Mouse (Mus musculus): ENCODE data around the gene Bicdl1.
"Not testable (repeated sequence)": the region's sequence is repeated elsewhere in the genome, so short reads cannot be mapped to it uniquely, and the experiment has no call there.

Gene Bicdl1

DNA sequence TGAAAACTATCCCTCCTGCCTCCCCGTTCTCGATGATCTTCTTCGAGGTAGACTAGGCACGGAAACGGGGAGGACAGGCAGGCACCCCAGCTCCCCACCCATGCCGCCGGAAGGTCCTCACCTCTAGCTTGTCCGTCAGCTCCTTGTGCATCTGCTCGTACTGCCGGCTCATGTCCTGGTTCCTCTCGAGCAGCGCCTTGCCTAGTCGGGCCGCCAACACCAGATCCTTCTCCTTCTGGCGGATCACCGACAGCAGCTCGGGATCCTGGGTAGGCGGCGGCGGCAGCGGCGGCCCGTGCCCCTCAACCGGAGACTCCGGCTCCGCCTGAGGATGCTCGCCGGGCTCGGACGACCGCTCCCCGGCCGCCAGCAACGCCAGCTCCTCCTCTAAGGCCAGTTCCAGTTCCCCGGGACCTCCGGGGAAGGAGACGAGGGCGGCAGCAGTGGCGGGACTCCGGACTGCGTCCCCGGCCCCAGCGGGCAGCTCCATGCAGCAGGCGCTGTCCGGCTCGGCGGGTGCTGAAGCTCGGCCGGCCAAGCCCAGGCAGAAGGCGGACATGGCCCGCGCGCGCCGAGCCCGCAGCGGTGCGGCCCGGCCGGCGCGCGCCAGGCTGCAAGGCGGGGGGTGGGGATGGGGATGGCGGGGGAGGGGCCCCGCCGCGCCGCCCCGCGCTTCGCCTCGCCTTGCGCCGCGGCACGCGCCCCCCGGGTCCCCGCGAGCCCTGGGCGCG is at the start of gene Bicdl1:
Gene Bicdl1, minus strand, starts transcription at position 621 of the 731 bp plus-strand sequence.
- in situ Hi-C loops (cut with MboI; ENCODE audit: unreplicated experiment in 2 of 2) = no loop called here

DNA sequence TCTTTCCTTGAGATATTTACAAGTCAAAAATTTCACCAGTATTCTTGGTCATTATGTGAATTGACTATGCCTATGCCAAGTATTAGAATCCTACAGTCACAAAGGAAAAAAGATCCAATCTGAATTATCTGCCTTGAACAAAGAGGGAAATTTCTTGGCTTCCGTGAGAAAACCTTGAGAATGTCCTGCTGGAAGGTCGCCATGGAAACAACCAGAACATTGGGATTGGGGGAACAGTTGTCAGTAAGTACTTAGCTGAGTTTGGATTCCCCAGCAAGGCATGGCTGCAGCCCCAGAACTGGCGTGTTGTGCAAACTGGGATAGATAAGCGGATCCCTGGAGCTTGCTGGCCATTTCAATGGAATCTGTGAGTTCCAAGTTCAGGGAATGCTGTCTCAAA is 45.5 kb upstream of the Bicdl1 start:
- in situ Hi-C loops (cut with MboI; ENCODE audit: unreplicated experiment in 2 of 2) = no loop called here

DNA sequence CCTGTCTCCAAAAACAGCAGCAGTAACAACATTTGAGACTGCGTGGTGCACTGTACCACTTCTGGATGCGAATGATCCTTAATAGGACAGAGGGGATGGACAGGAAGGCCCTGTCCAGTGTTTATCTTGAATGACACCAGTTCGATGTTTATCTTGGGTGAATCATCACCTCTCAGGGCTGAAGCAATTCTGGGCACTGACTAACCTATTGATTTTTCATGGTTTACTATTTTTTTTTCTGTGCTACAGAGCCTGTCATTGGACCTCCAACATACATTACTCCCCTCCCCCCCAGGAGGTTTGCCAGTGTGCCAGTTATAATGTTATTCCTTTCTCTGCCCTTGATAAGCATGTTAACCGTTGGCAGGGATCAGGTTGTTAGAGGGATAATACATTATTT is 43.9 kb upstream of the Bicdl1 start:
- in situ Hi-C loops (cut with MboI; ENCODE audit: unreplicated experiment in 2 of 2) = no loop called here

DNA sequence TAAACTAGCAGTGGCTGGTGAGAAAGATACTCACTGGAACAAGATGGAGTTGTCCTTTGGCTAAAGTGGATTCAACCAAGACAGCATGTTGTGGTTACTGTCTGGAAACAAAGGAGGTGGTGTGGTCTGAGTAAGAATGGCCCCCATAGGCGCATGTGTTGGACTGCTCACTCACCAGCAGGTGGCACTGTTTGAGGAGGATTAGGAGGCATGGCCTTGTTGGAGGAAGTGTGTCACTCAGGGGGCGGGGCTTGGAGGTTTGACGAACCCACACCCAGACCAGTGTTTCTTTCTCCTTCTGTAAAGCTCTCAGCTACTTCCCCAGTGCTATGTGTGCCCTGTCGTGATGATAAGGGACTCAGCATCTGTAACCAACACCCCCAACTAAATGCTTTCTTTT is 38.6 kb upstream of the Bicdl1 start:
- in situ Hi-C loops (cut with MboI; ENCODE audit: unreplicated experiment in 2 of 2) = no loop called here

DNA sequence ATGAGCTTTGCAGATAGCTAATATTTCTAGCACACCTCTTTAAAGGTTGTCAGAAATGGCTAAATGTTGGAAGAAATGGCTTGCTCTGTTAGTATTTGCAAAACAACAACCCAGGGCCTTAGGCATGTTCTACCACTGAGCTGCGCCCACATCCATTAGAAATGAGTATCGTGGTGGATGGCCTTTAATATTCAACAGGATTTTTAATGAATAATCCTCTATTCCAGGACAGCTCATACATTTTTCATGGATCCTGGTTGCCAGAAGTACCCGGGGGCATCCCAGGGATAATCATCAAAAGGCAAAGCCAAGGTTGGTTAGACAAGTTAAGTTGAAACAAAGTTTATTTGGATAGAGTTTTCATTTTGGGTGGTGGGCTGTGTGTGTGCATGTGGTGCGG is 37.7 kb upstream of the Bicdl1 start:
- in situ Hi-C loops (cut with MboI; ENCODE audit: unreplicated experiment in 2 of 2) = no loop called here

DNA sequence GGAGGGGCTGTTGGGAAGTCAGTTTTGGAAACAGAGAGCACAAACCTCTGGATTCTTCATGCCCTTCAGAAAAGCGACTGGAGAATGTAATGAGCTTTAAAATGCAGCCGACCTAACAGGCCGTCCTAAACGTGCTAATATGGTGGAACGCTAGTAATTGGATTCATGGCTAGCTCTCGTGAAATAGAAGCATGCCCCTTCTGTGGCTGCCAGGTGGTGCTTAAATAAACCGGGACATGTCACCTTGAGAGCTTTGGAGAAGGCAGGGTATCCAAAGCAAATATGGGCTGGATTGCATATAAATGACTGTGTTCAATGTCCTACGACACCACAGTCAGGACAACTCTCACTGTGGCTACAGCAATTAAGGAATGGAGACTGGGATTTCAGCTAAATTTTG is 35.4 kb upstream of the Bicdl1 start:
- in situ Hi-C loops (cut with MboI; ENCODE audit: unreplicated experiment in 2 of 2) = no loop called here

DNA sequence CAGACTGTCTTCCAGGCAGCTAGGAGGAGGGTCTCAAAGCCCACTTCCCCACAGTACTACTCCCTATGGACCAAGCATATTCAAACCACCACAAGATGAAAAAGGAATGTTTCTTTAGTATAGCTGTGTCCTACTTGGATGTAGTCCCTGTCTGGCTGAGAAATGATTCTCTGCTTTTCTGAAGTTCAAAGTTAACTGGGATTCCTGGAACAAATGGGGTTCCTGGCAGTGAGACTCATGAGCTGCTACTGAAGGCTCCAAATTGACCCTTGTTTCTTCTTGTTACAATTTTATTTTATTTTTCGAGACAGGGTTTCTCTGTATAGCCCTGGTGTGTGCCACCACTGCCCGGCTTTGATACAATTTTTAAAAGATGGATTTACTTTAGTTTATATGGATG is 32.6 kb upstream of the Bicdl1 start:
- in situ Hi-C loops (cut with MboI; ENCODE audit: unreplicated experiment in 2 of 2) = no loop called here

DNA sequence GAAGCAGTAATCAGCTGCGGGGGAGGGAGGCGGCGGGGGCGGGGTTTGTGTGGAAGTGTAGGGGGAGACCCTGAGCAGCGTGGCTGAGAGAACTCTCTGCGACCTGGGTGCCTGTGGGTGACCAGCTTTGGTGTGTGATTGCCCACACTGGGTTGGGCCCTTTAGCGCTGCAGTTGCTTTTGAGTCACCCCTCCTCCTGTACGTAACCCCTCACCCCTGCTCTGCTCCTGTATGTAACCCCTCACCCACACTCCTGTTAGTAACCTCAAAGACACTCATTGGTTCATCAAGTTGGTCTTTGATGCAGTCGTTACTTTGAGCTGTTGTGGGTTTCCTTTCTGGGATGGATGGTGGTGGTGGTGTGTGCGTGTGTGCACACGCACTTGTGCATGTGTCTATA is 29.5 kb upstream of the Bicdl1 start:
- in situ Hi-C loops (cut with MboI; ENCODE audit: unreplicated experiment in 2 of 2) = no loop called here

DNA sequence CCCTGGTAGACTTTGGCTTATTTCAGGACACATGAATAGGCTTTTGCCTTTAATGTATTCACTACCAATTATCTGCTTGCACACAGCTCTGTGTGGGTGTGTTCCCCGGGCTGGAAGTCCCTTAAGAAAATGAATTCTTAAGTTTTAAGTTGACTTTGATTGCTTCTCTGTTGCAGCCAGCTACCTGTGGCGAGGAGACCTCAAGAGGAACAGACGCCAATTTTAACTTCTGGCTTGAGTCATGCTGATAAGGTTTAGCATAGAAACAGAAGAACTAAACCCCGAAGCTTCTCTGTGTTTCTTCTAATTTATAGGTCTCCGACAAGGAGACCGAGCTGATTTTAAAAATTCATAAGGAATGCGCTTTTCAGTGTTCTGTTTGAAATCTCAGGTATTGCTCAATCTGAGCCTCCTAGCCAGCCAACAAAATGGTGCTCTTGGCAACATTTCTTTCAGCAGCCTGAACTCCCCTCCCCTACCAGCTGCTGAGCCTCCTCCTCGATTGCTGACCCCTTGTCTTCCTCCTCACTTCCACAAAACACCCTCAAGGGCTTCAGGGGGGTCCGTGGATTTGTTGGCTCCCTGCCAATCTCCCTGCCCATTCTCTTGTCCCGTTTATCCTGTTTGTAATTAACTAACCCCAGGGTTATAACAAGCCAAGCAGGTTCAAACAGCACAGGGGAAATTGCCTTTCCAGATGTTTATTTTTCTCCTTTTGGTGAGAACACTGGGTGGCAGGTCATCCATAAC is 27.2 kb upstream of the Bicdl1 start:
- in situ Hi-C loops (cut with MboI; ENCODE audit: unreplicated experiment in 2 of 2) = no loop called here

DNA sequence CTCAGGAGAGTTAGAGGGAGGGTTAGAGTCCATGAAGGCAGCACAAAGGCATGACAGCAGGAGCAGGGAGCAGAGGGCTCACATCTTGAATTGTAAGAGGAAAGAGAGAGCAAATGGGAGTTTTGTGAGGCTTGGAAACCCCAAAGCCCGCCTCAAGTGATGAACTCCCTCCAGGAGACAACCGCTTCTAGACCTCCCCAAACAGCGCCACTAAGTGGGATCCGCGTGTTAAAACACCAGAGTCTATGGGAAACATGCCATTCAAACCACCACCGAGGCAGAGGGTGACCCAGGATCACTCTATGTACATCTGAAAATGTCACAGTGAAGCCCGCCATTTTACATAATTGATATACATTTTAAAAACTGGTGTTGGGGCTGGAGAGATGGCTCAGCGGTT is 26.1 kb upstream of the Bicdl1 start:
- in situ Hi-C loops (cut with MboI; ENCODE audit: unreplicated experiment in 2 of 2) = no loop called here

DNA sequence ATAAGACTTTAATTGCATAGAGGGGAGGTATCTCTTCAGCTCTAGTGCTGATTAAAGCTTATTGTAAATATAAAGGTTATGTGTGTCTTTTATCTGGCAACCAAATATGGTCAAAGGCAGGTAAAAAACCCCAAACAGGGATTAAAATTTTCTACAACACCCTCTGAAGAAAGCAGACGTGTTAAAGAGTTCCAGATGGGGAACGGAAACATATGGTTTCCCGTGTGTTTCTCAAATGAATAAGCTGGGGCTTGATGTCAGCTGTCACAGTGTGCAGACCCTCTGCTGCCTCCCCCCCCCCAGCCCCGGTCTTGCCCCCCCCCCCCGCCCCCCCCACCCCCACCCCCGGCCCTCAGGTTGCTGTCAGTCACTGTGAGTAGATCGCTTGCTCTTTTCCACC is 24.1 kb upstream of the Bicdl1 start:
- in situ Hi-C loops (cut with MboI; ENCODE audit: unreplicated experiment in 2 of 2) = no loop called here

DNA sequence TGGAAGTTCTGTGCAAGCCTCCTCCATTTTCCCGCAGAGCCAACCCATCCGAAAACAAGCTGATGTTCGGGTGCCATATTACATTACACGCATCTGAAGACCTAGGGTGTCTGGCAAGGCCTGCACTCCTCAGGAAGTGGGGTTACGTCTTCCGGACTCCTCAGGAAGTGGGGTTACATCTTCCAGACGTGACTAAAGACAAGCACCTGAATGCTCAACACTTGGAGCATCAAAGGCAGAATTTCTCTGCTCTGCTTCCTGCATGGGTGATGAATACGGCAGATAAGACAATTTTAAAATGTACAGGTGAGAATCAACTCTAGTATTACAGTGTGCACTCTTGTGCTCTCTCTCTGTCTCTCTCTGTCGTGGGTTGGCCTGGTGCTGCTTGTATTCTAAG is 23.4 kb upstream of the Bicdl1 start:
- in situ Hi-C loops (cut with MboI; ENCODE audit: unreplicated experiment in 2 of 2) = no loop called here

DNA sequence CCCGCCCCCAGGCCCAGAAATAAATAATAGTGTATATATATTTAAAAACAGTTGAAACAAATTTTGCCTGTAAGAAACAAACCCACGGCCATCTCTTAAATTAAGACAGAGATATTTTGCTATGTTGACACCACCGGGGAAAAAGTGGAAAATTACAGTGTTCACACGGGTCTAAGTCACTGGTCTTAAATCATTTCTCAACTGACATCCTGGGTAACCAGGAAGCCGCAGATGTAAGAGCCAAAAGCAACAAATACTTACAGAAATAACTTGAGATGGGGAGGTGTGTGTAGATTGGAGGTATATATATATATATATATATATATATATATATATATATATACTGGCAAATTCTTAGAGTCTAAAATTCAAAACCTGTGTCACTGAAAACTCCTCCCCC is 21.5 kb upstream of the Bicdl1 start:
- in situ Hi-C loops (cut with MboI; ENCODE audit: unreplicated experiment in 2 of 2) = no loop called here

DNA sequence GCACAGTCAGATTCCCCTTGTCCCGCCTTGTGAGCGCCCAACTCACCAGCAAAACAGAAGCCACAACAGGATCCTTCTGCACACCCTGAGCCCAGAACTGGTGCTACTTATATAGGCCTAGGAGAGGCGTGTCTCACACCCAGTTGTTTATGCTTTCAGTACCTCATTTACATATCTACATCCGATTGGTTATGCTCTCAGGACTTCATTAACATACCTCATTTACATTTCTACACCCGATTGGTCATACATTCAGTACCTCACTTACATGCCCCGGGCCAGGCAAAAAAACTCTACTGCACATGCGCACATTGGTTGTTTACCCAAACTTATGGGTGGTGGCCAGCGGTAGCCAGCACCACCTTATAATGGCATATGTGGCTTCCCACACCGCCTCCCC is 20.5 kb upstream of the Bicdl1 start:
- in situ Hi-C loops (cut with MboI; ENCODE audit: unreplicated experiment in 2 of 2) = not testable (repeated sequence)

DNA sequence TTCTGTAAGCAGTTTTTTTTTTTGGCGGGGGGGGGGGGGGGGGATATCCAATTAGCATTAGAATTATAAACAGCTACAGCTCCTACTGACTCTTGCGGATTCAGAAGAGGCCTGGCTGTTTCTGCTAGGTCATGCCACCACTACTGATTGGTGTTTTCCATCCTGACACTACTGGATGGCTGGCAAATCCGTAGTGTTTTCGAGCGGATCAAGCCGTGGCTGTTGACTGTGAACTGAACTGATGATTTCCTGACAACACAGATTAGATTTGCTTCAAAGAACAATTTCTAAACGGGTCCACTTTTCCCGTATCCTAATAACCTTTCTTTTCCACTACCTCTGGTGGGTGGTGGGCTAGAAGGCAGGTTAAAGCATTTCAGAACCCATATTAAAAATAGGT is 16.9 kb upstream of the Bicdl1 start:
- in situ Hi-C loops (cut with MboI; ENCODE audit: unreplicated experiment in 2 of 2) = no loop called here

DNA sequence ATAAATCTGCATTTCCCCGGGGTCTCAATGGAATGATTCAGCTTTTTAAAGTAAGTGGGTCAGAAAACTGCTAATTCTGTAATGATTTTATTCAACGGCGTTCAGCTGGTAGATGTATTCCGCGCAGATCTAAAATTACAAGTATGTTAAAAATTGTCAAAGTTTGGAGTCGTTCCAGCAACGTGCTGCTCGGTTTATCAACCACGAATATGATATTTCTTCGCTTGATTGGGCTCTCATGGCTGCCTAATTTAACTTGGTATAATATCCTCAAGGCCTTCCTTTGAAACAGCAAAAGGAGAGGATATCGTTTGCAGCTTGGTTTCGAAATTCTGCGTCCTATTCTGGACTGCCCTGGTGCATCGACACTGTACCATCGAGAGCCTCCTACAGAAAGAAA is 13.9 kb upstream of the Bicdl1 start:
- in situ Hi-C loops (cut with MboI; ENCODE audit: unreplicated experiment in 2 of 2) = no loop called here

DNA sequence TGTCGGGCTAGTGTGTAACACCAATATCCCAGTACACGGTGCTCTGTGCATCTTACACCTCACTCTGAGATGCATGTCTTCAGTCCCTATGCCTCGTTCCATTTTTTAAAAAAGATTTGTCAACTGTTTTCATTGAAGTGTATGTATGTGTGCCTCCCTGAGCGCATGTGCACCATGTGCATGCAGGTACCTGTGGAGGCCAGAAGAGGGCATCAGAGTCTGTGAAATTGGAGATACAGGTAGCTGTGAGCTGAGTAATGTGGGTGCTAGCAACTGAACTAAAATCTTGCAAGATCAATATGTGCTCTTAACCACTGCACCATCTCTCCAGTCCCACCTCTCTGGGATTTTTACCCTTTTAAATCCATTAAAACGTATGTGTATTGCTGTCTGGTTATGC is 6.6 kb upstream of the Bicdl1 start:
- in situ Hi-C loops (cut with MboI; ENCODE audit: unreplicated experiment in 2 of 2) = no loop called here

DNA sequence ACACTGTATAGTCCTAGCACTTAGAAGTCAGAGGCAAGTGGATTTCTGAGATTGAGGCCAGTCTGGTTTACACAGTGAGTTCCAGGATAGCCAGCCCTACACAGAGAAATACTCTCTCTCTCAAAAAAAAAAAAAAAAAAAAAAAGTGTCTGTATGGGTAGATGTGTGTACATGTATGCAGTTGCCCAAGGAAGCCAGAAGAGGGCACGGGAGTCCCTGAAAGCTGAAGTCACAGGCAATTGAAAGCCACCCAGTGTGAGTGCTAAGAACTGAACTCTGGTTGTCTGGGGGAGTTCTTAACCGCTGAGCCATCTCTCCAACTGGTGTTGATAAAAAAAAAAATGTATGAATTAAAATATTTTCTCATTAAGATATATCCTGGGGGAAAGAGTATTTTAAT is 3.1 kb upstream of the Bicdl1 start:
- in situ Hi-C loops (cut with MboI; ENCODE audit: unreplicated experiment in 2 of 2) = no loop called here

DNA sequence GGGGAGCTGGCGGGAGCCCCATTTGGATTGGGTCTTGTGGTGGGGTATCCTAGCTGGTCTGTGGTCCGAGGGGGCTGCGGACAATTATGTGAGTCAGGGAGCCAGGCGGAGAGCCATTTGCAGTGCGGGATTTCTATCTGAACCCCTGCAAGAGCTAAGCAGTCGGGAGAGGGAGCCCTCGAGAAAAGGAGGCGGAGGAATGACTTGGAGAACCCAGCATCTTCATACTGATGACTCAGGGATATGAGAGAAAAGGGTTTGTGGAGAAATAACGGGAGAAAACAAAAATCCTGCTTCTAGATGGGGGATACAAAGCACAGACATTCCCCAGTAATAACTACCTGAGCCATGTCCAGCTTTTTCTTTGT is 1.4 kb upstream of the Bicdl1 start:
- in situ Hi-C loops (cut with MboI; ENCODE audit: unreplicated experiment in 2 of 2) = no loop called here

DNA sequence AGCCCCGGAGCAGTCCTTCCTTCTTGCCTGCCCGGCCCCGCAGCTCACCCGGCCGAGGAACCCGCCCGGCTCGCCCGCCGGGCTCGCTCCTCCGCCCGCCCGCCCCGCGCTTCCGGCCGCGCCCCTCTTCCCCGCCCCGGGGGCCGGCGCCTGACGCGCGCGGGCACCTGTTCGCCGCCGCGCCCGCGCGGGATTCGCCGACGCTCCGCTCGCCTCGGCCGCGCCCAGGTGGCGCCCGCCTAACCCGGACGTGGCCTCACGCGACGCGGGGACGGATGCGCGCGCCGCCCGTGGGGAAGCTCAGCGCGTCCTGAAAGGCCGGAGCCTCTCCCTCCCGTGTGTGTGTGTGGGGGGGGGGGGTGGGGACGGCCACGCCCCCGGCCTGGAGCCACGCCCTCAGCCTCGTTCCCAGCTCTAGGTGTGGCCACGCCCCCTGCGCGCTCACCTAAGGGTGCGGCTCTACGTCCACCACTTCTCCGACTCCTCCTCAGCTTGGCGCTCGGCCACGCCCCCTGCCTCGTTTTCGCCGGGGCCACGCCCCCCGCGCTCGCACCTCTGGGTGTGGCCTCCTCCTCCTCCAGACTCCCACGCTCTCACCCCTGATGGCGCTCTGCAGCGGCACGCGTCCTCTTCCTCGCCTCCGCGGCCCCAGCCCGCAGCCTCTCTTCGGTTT is 891 bp upstream of the Bicdl1 start:
- in situ Hi-C loops (cut with MboI; ENCODE audit: unreplicated experiment in 2 of 2) = no loop called here

DNA sequence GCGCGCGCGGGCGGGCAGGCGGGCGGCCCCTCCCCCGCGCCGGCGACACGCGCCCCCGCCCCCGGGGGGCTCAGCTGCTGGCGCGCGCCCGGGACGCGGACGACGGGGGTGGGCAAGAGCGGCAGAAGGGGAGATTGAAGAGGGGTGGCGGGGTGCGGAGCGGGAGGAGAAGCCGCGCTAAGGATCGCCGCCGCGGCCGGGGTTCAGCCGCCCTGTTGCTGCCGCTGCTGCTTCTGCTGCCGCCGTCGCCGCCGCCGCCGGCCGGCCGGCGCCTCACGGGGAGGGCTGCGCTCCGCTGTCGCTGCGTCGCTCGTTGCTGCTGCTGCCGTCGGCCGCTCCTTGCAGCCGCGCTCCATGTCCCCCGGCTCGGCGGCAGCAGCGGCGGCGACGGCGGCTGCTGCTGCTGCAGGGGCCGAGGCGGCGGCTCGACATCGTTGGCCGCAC is 333 bp upstream of the Bicdl1 start:
- in situ Hi-C loops (cut with MboI; ENCODE audit: unreplicated experiment in 2 of 2) = no loop called here

DNA sequence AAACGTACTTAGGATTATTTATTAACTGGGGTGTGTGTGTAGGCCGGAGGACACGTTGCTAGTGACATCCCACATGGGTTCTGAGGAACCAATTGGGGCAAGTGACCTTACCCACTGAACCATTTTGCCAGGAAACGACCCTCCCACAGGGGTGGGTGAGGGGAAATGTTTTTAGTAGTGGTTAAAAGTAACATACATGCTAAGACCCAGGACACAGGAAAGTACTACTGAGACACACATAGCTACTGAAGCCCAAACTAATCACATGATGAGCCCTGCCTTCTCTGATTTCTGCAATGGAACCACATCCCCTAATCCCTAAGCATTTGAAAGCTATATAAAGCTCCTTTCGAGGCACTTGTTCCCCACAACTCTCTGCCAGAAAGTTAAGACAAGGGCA is 1.1 kb downstream of the Bicdl1 start:
- in situ Hi-C loops (cut with MboI; ENCODE audit: unreplicated experiment in 2 of 2) = no loop called here

Measured in v-Abl transformed pro-B cells (cell line).